Mouse (Mus musculus) liver, embryonic 11.5 days (tissue): Measurements from ENCODE around the gene D430041D05Rik. TPM values are rescaled to one million over a fixed set of nuclear protein-coding genes. Genes with fewer than 3 reads are reported as not detected.

ENCODE experiments used
- ATAC-seq: fragments of 200-750 bp; cut with Nextera tagmentation; replicated peaks from 2 replicates; pipeline ENCODE4 v1.8.0; 2017; ENCODE audit warnings: moderate number of reproducible peaks, mild to moderate bottlenecking, moderate TSS enrichment, moderate library complexity; ENCODE audit not compliant: low FRiP score
- DNase-seq: peaks from one replicate; pipeline ENCODE4 v3.0.0-alpha.2; 2017; ENCODE audit warnings: low spot score
- H3K27ac ChIP-seq: fragments of 300-500 bp; sonication (generic); 2 replicates; pipeline ENCODE4 v1.5.1; 2014; ENCODE audit warnings: mild to moderate bottlenecking, low read depth, low read length, control low read depth
- H3K27me3 ChIP-seq: fragments of 300-500 bp; sonication (generic); replicated peaks from 2 replicates; pipeline ENCODE4 v1.6.1; 2014; ENCODE audit warnings: low read length, mixed read lengths; ENCODE audit not compliant: control insufficient read depth, insufficient read depth
- H3K36me3 ChIP-seq: fragments of 300-500 bp; sonication (generic); 2 replicates; pipeline ENCODE4 v1.6.1; 2014; ENCODE audit warnings: mild to moderate bottlenecking, low read length, moderate library complexity, mixed read lengths; ENCODE audit not compliant: control insufficient read depth, insufficient read depth
- H3K4me1 ChIP-seq: fragments of 300-500 bp; sonication (generic); replicated peaks from 2 replicates; pipeline ENCODE4 v1.6.1; 2014; ENCODE audit warnings: low read length, mixed read lengths; ENCODE audit not compliant: control insufficient read depth, insufficient read depth
- H3K4me2 ChIP-seq: fragments of 300-500 bp; sonication (generic); 2 replicates; pipeline ENCODE4 v1.6.1; 2014; ENCODE audit warnings: mild to moderate bottlenecking, control low read depth, moderate library complexity
- H3K4me3 ChIP-seq: fragments of 300-500 bp; sonication (generic); 2 replicates; pipeline ENCODE4 v1.5.1; 2014; ENCODE audit warnings: low read depth, low read length, control low read depth
- H3K9ac ChIP-seq: fragments of 300-500 bp; sonication (generic); 2 replicates; pipeline ENCODE4 v1.6.1; 2014; ENCODE audit warnings: low read depth, low read length, control low read depth
- H3K9me3 ChIP-seq: fragments of 300-500 bp; sonication (generic); 2 replicates; pipeline ENCODE4 v1.6.1; 2016; ENCODE audit warnings: low read length, inconsistent platforms, mixed read lengths; ENCODE audit not compliant: control insufficient read depth
- WGBS: fragments of 180-500 bp; shearing (Covaris S2); extraction: QIAGEN DNeasy Blood & Tissue Kit; methylation state at CpG from one replicate; pipeline ENCODE4 v1.1.7; 2014; 5-methylcytosine and 5-hydroxymethylcytosine counted together
- polyA plus RNA-seq: library from polyadenylated mRNA; unstranded; fragments of >200 nt; fragmentation: Nextera tagmentation; extraction: Ambion mirVana; gene quantifications from 2 replicates; pipeline ENCODE4 v1.2.1, GENCODE M21; 2014

The D430041D05Rik gene
- polyA plus RNA-seq, 1 experiment from 2014 or later = 0.16 TPM

DNA sequence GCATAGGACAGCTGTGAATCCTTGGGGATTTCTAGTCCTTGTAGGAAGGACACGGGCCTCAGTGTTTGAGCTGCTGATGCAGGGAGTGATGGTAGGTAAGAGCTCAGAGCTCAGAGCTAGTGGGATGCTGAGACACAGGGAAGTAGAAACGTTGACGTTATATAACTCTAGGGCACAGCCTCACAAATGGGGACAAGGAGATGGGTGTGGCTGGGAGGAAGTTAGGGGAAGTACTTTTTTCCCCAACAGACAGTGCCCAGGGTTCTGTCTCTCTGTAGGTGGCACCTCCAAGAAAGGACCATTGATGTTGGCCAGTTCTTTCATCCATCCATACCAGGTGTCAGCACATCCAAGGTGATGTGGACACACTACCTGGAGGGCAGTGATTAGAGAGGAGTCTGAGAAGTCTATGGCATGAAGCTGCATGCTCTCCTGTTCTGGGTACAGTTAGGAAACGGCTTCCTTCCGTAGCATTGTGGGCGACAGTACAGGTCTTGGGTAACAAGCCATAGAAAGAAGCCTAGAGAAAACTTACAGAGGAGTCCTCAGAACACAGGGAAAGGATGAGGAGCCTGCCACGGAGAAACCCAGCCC lies 278.4 kb downstream of the D430041D05Rik start:
- ATAC-seq (no peak), DNase-seq (no peak)
- Histone ChIP-seq H3K9me3 (no peaks in the 10 kb centered on the region), H3K9ac (no peak overlapping the region), H3K4me2 (no peak overlapping the region), H3K4me1 (peaks cover 17% of the 10 kb centered on the region), H3K27me3 (0 out of 2 replicates have a peak, but pooled peaks cover 3% of the 10 kb centered on the region), H3K4me3 (no peak overlapping the region), H3K27ac (no peak overlapping the region), H3K36me3 (no peaks in the 10 kb centered on the region)
- 63% methylated on average over 7 of the region's 7 CpGs for WGBS

DNA sequence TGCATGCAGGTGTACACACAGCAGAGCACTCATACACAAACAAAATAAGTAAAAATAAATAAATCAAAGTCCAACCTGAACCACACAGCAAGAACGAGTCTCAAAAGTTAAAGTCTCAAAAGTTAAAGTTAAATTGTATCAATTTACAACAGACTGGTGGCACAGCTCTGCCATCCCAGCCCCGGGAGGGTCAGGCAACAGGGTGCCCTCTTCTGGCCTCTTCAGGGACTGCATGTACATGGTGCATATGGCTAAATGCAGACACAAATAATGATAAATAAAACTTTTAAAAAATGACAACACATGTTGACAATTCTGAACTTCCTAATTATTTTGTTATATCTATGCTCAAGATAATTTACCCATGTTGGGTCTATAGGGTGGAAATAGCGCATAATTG lies 279.8 kb downstream of the D430041D05Rik start:
- Histone ChIP-seq H3K4me1 (peaks cover 17% of the 10 kb centered on the region), H3K36me3 (no peaks in the 10 kb centered on the region), H3K9me3 (no peaks in the 10 kb centered on the region), H3K27me3 (peaks cover 7% of the 10 kb centered on the region; the same call in 1 of the 2 replicates), H3K9ac (no peak overlapping the region), H3K4me2 (no peak overlapping the region), H3K27ac (no peak overlapping the region), H3K4me3 (no peak overlapping the region)
- no peak for DNase-seq
- no peak for ATAC-seq
- 57% methylated on average over 3 of the region's 3 CpGs for WGBS

DNA sequence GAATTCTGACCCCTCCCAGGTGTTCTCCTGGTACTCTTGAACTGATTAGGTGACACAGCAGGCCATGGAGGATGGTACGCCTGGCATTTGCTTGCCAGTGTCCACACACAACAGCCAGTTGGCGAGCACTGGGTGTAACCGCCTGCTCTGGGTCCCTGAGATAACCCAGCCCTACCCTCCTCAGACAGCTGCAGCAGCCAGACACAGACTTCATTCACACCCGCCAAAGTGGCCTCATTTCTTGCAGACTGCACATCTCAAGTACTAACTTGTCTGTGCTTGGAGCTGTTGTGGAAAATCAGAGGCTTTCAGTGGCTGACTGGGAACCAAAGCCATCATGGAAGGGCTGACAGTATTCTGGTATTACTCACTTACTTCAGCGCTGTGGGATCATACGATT lies 280.6 kb downstream of the D430041D05Rik start:
- H3K36me3 ChIP-seq = no peaks in the 10 kb centered on the region
- H3K4me3 ChIP-seq = no peak overlapping the region
- peaks cover 7% of the 10 kb centered on the region; the same call in 1 of the 2 replicates for H3K27me3 ChIP-seq
- DNase-seq (no peak), ATAC-seq (peak; percentile 93)
- H3K9me3 ChIP-seq = no peaks in the 10 kb centered on the region
- no peak overlapping the region for H3K27ac ChIP-seq
- H3K9ac ChIP-seq = peak overlapping the region; percentile 21; the same call in 1 of the 2 replicates
- 53% methylated on average over 6 of the region's 6 CpGs for WGBS
- peak overlapping the region; percentile 47 for H3K4me2 ChIP-seq
- peaks cover 17% of the 10 kb centered on the region for H3K4me1 ChIP-seq

DNA sequence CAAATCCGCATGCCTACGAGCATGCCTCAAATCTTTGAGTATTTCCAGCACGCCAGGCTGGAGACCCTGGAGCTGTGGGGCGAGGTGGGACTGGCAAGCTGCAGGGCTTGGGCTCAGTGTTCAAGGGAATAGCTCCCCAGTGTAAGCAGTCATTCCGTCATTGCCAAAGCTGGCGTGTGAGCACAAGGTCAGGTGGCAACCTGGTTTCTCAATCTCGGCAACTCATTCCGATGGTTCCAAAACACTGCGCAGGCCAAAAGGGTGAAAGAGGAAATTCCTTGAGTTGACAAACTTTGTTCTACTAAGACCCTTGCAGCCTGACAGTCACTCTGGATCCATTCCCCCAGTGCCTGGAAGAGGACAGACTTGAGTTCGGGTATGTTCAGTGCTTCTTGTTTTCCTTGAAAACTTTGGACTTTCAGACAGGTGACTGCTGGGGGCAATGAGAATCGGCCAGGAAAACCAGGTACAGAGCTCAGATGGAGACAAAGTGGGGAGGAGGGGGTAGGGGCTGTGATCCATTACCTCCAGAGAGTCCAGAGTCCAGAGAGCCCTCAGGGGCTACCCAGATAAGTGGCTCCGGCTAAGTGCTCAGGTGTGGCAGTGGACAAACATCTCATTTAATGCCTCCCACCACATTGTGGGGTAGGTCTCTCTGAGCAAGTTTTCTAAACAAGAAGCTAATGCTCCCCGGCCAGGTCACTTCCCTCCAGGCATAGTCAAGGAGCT lies 281.8 kb downstream of the D430041D05Rik start:
- H3K4me2 ChIP-seq = no peak overlapping the region

DNA sequence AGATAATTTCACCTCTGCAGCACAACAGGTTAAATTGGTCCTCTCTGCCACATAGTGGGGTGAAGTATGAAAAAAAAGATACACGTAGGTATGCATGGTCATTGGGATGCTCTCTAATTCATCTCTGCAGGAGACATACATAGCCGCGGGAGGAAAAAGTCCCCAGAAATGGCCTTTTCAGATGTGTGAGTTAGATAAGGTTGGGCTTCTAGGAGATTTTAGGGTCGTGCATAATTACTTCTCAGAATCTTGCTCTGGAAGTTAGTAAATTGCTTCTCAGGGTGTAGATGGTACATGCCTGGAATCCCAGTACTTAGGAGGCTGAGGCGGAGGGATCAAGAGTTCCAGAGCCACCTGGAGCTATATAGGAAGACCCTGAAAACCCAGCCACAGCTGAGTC lies 286.7 kb downstream of the D430041D05Rik start:
- Histone ChIP-seq H3K4me3 (no peak overlapping the region), H3K27ac (no peak overlapping the region), H3K9me3 (no peaks in the 10 kb centered on the region), H3K27me3 (peaks cover 7% of the 10 kb centered on the region; the same call in 1 of the 2 replicates), H3K4me2 (no peak overlapping the region; the same call in 1 of the 2 replicates), H3K36me3 (no peaks in the 10 kb centered on the region), H3K9ac (no peak overlapping the region), H3K4me1 (peaks cover 37% of the 10 kb centered on the region)
- DNase-seq (no peak), ATAC-seq (no peak)
- 52% methylated on average over 5 of the region's 5 CpGs for WGBS

More for the DNA sequence above, 281.8 kb downstream of the D430041D05Rik start:
- WGBS = 81% methylated on average over 13 of the region's 13 CpGs
- Histone ChIP-seq H3K36me3 (no peaks in the 10 kb centered on the region), H3K4me1 (peaks cover 24% of the 10 kb centered on the region), H3K9ac (no peak overlapping the region), H3K27ac (no peak overlapping the region), H3K27me3 (peaks cover 7% of the 10 kb centered on the region; the same call in 1 of the 2 replicates), H3K9me3 (no peaks in the 10 kb centered on the region), H3K4me3 (no peak overlapping the region)
- DNase-seq = no peak
- no peak for ATAC-seq

- Histone ChIP-seq H3K27me3 (peaks cover 7% of the 10 kb centered on the region; the same call in 1 of the 2 replicates), H3K27ac (peak overlapping the region; percentile 79), H3K9ac (peak overlapping the region; percentile 77), H3K4me3 (peak overlapping the region; percentile 59), H3K36me3 (no peaks in the 10 kb centered on the region), H3K4me1 (peaks cover 37% of the 10 kb centered on the region), H3K9me3 (no peaks in the 10 kb centered on the region), H3K4me2 (peak overlapping the region; percentile 99)
- 35% methylated on average over 3 of the region's 3 CpGs for WGBS
- DNase-seq = no peak
- peak; percentile 53 for ATAC-seq
Observed at GRCm38 (mm10) chr2:104123540-104123939, 287.3 kb downstream of the D430041D05Rik start.

- H3K4me3 ChIP-seq = peak within 1 kb of the TSS; percentile 59
- peaks cover 4% of the 10 kb centered on the region; the same call in 1 of the 2 replicates for H3K27me3 ChIP-seq
- peaks cover 37% of the 10 kb centered on the region for H3K4me1 ChIP-seq
- ATAC-seq (peak; percentile 89), DNase-seq (peak; percentile 92)
- H3K9me3 ChIP-seq = no peaks in the 10 kb centered on the region
- peak within 1 kb of the TSS; percentile 79 for H3K27ac ChIP-seq
- H3K36me3 ChIP-seq = no peaks in the 10 kb centered on the region
- under 1% methylated on average over 74 of the region's 74 CpGs for WGBS
- H3K4me2 ChIP-seq = peak within 1 kb of the TSS; percentile 99
- H3K9ac ChIP-seq = peak within 1 kb of the TSS; percentile 77
Observed at GRCm38 (mm10) chr2:104122505-104123378, 288.1 kb downstream of the D430041D05Rik start, which contains the start of gene A930018P22Rik. Gene A930018P22Rik (plus strand): TSS chr2:104122769.
